Mouse (Mus musculus): ENCODE measurements around the gene Zc3h12a. TPM values are rescaled to one million over a fixed set of nuclear protein-coding genes. Genes with fewer than 3 reads are reported as not detected.

Zc3h12a gene
- polyA plus RNA-seq, 1 experiment from 2014 or later = 0.31 TPM

DNA sequence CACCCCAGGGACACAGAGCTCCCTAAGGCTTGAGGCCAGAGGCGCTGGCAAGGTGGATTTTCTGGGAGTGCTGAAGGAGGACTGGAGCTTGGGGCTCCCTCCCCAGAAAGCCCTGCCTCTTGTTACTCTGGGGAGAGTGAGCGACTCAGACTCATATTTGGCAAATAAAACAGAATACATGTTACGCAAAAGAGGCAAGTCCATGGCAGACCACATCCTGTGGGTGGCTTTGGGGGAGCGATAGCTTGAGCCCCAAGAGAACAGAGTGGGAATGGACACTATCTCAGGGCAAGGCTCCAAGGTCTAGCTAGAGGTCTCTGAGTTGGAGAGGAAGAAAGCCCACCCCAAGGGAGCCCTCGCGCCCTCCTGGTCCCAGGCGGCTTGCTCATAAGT is 4.4 kb downstream of the Zc3h12a start:
- peaks cover 22% of the 10 kb centered on the region for H3K4me1 ChIP-seq (replicated peaks)
- ATAC-seq = no peak
- H3K9me3 ChIP-seq = no peaks in the 10 kb centered on the region
- no peak overlapping the region for H3K4me3 ChIP-seq (replicated peaks)
- 71% methylated on average over 7 of the region's 7 CpGs for WGBS
- H3K27ac ChIP-seq = no peak overlapping the region
- no peak overlapping the region for H3K4me2 ChIP-seq (replicated peaks)
- no peak overlapping the region for H3K9ac ChIP-seq (replicated peaks)
- no peaks in the 10 kb centered on the region for H3K36me3 ChIP-seq
- H3K27me3 ChIP-seq = peaks cover 29% of the 10 kb centered on the region

DNA sequence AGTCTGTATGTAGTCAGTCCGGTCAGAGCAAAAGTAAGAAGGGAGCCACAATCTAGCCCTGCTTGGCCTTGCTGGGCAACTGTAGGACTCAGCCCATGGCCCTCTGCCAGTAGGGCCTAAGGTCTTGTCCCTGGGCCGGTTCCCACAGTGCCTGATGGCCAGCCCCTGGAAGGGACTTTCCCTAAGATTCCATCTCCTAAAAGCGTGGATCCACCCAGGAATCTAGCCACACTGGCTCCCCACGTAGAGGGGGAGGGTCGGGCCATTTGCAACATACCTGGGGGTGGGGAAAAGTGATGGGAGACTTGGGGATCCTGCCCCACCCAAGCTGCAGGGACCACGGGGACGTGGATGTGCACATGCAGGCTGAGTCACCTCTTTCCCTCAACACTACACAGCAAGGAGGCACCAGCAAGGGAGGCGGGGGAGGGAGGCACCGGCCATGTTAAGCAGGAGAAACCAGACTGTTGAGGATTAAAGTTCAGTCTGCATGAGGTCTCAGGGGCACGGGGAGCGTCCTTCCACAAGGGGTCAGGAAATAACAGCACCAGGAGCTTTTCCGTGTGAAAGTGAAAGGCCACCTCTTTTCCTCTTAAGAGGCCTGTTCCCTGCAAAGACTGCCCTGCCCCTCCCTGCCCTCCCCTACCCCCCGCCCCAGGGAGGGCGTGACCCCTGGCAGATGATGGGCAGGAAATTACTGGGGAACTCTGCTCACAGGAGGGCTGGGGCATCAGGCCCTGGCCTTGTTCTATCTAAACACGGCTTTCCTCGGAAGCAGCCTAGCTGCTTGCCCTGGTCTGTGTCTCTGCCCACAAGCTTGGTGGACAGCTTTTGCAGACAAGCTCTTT is 5.0 kb downstream of the Zc3h12a start:
- H3K4me3 ChIP-seq (replicated peaks) = no peak overlapping the region
- H3K27me3 ChIP-seq = peaks cover 25% of the 10 kb centered on the region
- H3K9me3 ChIP-seq = no peaks in the 10 kb centered on the region
- H3K4me1 ChIP-seq (replicated peaks) = peaks cover 18% of the 10 kb centered on the region
- H3K4me2 ChIP-seq (replicated peaks) = no peak overlapping the region
- no peak for ATAC-seq
- WGBS = 24% methylated on average over 16 of the region's 16 CpGs
- H3K27ac ChIP-seq = no peak overlapping the region
- H3K36me3 ChIP-seq = no peaks in the 10 kb centered on the region
- H3K9ac ChIP-seq (replicated peaks) = no peak overlapping the region

DNA sequence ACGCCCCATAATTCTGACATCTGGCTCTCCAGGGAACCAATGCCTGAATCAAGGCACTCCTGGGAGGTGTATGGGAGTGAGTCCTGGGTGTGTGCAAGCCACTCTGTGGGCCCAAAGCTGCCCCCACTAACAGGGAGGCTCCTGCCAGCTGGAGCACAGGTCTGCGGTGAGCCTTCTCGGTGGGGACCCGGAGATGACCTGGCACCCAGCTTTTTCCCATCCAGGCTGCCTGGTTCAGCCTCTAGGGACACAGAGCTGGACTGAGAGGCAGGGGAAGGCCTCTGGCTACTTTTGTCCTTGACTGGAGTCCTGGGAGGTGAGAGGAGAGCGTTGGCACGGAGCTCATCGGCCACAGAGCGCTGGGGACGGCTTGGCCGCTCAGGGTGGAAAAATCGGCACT is 7.9 kb downstream of the Zc3h12a start:
- H3K27me3 ChIP-seq = 0 out of 2 replicates have a peak, but pooled peaks cover 3% of the 10 kb centered on the region
- ATAC-seq = no peak
- H3K9me3 ChIP-seq = no peaks in the 10 kb centered on the region
- H3K27ac ChIP-seq = no peak overlapping the region
- no peak overlapping the region for H3K4me2 ChIP-seq (replicated peaks)
- no peaks in the 10 kb centered on the region for H3K36me3 ChIP-seq
- WGBS = 91% methylated on average over 11 of the region's 11 CpGs
- no peak overlapping the region for H3K9ac ChIP-seq (replicated peaks)
- H3K4me1 ChIP-seq (replicated peaks) = peaks cover 12% of the 10 kb centered on the region
- no peak overlapping the region for H3K4me3 ChIP-seq (replicated peaks)

DNA sequence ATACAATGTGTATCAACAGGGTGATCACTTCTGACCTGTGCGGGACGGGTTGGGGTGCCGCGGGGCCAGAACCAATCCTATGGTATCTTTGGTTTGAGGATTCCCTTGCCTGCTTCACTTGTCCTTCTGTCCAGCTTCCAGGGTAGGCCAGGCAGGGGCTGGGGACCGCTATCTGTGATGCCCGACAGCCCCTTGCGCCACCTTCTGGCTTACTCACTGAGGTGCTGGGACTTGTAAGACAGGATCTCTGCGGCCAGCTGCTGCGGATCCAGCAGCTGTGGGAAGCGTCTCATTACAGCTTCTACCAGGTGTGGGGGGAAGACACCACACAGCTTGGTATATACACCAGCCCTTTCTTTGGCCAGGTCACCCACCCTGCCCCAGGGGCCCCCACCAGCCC is 8.6 kb downstream of the Zc3h12a start:
- Histone ChIP-seq H3K9ac (replicated peaks) (no peak overlapping the region), H3K36me3 (no peaks in the 10 kb centered on the region), H3K27ac (no peak overlapping the region), H3K4me3 (replicated peaks) (no peak overlapping the region), H3K4me1 (replicated peaks) (peaks cover 13% of the 10 kb centered on the region), H3K9me3 (no peaks in the 10 kb centered on the region), H3K4me2 (replicated peaks) (no peak overlapping the region), H3K27me3 (0 out of 2 replicates have a peak, but pooled peaks cover 3% of the 10 kb centered on the region)
- no peak for ATAC-seq
- WGBS = 25% methylated on average over 10 of the region's 10 CpGs

DNA sequence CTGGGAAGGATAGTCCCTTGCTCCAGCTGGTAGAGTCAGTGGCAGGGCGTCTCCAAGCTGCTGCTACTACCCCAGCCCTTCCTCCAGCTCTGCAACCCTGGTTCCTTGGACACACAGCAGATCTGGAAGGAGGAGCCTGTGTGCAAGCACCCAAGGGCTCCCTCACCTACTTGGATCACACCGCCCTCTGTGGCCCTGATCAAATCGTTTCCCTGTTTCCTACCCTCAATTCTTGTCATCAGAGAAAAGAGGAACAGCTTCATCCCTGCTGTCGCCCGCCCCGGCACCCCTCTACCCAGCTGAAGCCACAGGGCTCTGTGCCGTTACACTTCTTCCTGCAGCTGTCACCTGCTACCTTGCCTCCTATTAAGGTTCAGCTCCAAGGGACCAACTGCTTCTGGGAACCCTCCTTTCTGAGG is 9.7 kb downstream of the Zc3h12a start:
- Histone ChIP-seq H3K9ac (replicated peaks) (no peak overlapping the region), H3K36me3 (no peaks in the 10 kb centered on the region), H3K9me3 (no peaks in the 10 kb centered on the region), H3K27me3 (0 out of 2 replicates have a peak, but pooled peaks cover 3% of the 10 kb centered on the region), H3K4me3 (replicated peaks) (no peak overlapping the region), H3K27ac (no peak overlapping the region), H3K4me1 (replicated peaks) (peaks cover 10% of the 10 kb centered on the region), H3K4me2 (replicated peaks) (no peak overlapping the region)
- 83% methylated on average over 7 of the region's 7 CpGs for WGBS
- no peak for ATAC-seq

DNA sequence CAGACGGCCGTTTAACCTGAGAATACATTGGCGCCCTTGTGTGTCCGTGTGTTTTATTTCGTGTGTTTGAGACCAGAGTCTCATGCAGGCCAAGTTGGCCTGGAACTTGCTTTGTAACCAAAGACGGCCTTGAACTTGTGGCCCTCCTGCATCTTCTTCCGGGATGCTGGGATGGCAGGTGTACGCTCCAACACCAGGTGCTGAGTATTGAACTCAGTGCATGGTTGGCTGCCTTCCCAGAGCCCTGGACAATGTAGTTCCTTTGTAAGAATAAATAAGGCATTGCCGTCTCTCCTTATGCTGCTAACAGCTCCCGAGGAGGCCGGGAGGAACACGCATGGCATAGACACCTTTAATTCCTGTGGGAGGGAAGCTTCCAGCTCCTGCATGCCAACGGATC is 10.7 kb downstream of the Zc3h12a start:
- ATAC-seq = no peak
- H3K36me3 ChIP-seq = no peaks in the 10 kb centered on the region; the same call in 1 of the 2 replicates
- H3K27ac ChIP-seq = no peak overlapping the region
- H3K9ac ChIP-seq (replicated peaks) = no peak overlapping the region
- no peak overlapping the region for H3K4me3 ChIP-seq (replicated peaks)
- WGBS = 79% methylated on average over 13 of the region's 13 CpGs
- no peak overlapping the region for H3K4me2 ChIP-seq (replicated peaks)
- H3K27me3 ChIP-seq = 0 out of 2 replicates have a peak, but pooled peaks cover 2% of the 10 kb centered on the region
- peaks cover 4% of the 10 kb centered on the region for H3K4me1 ChIP-seq (replicated peaks)
- no peaks in the 10 kb centered on the region for H3K9me3 ChIP-seq

DNA sequence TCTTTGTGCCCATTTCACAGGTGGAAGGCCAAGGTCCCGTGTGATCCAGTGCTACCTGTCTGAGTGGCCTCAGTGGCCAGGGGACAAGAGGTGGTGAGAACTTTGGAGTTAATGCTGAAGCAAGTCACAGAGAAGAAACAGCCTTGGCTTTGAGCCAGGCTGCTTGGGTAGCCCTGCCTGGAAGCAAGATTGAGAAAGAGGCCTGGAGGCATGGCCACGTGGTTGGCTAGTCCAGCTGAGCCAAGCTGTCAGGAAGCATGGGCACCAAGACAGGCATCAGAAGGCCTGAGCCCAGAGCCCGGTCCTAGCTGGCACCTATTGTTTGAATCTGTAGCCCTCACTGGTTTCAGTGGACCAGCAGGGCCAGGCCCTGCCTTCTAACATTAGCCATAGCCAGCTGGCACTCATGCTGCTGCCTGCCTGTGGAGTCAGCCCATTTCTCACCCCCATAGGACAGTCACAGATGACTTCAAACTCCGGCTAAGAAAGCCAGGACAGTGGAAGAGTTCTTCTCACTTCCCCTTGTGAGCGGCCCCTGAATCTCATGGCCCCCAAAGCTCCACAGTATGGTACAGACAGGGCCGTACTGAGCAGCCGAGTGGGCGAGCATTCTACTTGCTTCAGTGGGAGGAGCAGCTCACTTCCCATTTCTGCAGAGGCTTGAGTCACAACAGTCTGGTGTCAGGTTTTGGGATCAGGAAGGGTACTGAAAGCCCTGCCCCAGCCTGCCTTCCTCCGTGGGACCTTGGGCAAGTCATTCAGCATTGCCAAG is 11.4 kb downstream of the Zc3h12a start:
- no peak overlapping the region for H3K4me2 ChIP-seq (replicated peaks)
- H3K9me3 ChIP-seq = no peaks in the 10 kb centered on the region
- no peaks in the 10 kb centered on the region for H3K27me3 ChIP-seq
- WGBS = 80% methylated on average over 9 of the region's 9 CpGs
- no peak for ATAC-seq
- peaks cover 6% of the 10 kb centered on the region for H3K36me3 ChIP-seq
- peaks cover 4% of the 10 kb centered on the region for H3K4me1 ChIP-seq (replicated peaks)
- H3K4me3 ChIP-seq (replicated peaks) = no peak overlapping the region
- H3K27ac ChIP-seq = no peak overlapping the region
- no peak overlapping the region for H3K9ac ChIP-seq (replicated peaks)

DNA sequence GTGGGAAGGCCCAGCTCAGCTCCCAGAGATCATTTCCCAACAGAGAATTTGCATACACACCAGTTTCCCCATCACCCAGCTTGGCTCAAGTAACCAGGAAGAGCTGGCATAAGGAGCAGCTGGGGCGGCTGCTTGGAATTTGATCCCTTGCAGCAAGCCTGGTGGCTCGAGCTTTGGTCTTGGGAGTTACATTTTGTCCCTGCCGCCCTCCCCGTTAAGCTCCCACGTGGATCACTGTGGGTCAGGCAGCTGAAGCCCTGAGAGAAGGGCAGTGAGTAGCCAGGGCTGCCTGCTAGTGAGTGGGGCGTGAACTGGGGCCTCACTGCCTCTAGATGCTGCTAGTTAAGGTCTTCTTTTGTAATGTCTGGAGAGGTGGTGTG is 11.9 kb downstream of the Zc3h12a start:
- Histone ChIP-seq H3K27me3 (no peaks in the 10 kb centered on the region), H3K27ac (no peak overlapping the region), H3K9ac (replicated peaks) (no peak overlapping the region), H3K4me3 (replicated peaks) (no peak overlapping the region), H3K4me2 (replicated peaks) (no peak overlapping the region), H3K4me1 (replicated peaks) (peaks cover 4% of the 10 kb centered on the region), H3K36me3 (peaks cover 12% of the 10 kb centered on the region), H3K9me3 (no peaks in the 10 kb centered on the region)
- ATAC-seq = no peak
- 43% methylated on average over 6 of the region's 6 CpGs for WGBS

DNA sequence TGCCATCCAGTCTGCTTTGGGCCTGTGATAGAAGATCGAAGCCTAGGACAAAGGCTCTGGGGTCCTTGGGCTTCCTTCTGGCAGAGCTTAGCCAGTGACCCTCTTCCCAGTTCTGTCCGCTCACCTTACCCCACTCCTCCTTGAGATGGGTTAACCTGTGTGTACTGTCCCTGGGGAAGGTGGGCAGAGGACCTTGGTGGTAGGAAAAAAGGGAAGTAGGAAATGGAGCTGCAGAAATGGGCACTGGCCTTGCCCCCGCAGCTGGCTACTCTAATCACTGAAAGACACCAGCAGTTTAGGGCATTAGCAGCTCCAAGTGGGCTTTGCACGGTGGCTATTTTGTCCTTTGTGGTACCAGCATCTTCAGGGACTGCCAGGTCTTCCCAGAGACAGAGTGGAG is 12.6 kb downstream of the Zc3h12a start:
- WGBS = 75% methylated on average over 4 of the region's 4 CpGs
- Histone ChIP-seq H3K4me2 (replicated peaks) (no peak overlapping the region), H3K27ac (no peak overlapping the region), H3K27me3 (no peaks in the 10 kb centered on the region), H3K4me3 (replicated peaks) (no peak overlapping the region), H3K9ac (replicated peaks) (no peak overlapping the region), H3K9me3 (no peaks in the 10 kb centered on the region), H3K36me3 (peaks cover 18% of the 10 kb centered on the region), H3K4me1 (replicated peaks) (peaks cover 4% of the 10 kb centered on the region)
- peak; percentile 16; the same call in 1 of the 2 replicates for ATAC-seq

DNA sequence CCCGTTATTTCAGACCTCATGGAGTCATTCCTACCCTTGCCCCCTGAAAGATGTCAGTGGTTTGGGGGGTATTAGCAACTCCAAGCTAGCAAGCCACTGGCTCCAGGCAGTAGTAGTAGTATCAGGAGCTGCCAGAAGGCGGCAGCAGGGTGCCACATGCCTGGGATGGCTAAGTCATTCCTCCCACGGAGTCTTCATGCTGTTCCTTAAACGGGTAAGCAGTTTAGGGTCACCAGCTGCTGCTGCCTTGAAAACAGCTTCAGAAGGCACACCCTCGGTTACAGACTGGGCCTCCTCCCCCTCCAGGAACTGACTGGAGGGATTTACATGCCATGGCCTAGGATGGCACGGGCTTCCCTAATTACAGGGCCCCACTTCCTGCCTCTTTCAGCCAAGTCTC is 13.0 kb downstream of the Zc3h12a start:
- peak; percentile 64 for ATAC-seq
- WGBS = 15% methylated on average over 6 of the region's 6 CpGs
- Histone ChIP-seq H3K4me3 (replicated peaks) (no peak overlapping the region), H3K27me3 (no peaks in the 10 kb centered on the region), H3K36me3 (peaks cover 23% of the 10 kb centered on the region), H3K4me1 (replicated peaks) (peaks cover 4% of the 10 kb centered on the region), H3K27ac (no peak overlapping the region), H3K9me3 (no peaks in the 10 kb centered on the region), H3K4me2 (replicated peaks) (no peak overlapping the region), H3K9ac (replicated peaks) (no peak overlapping the region)

DNA sequence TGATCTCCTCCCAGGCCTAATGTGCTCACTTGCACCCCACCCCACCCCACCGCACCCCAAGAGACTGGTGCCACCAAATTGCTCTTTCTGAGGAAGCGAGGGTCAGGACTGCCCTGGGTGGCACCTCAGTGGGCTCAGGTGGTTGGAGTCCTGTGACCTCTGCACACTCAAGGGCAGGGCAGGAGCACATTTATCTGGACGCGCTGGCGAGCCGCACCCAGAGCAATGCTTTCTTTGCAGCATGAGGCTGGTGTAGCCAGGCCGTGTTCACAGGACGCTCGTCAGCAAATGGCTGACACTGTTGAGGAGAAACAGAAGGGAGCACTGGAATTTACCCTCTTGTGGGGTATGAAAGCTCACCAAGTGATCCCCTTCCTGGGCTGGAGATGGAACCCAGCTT is 22.3 kb downstream of the Zc3h12a start:
- Histone ChIP-seq H3K36me3 (peaks cover 57% of the 10 kb centered on the region), H3K4me2 (replicated peaks) (no peak overlapping the region), H3K9me3 (no peaks in the 10 kb centered on the region), H3K9ac (replicated peaks) (no peak overlapping the region), H3K27ac (no peak overlapping the region), H3K4me1 (replicated peaks) (no peaks in the 10 kb centered on the region), H3K27me3 (no peaks in the 10 kb centered on the region), H3K4me3 (replicated peaks) (no peak overlapping the region)
- ATAC-seq = no peak
- 96% methylated on average over 9 of the region's 9 CpGs for WGBS

DNA sequence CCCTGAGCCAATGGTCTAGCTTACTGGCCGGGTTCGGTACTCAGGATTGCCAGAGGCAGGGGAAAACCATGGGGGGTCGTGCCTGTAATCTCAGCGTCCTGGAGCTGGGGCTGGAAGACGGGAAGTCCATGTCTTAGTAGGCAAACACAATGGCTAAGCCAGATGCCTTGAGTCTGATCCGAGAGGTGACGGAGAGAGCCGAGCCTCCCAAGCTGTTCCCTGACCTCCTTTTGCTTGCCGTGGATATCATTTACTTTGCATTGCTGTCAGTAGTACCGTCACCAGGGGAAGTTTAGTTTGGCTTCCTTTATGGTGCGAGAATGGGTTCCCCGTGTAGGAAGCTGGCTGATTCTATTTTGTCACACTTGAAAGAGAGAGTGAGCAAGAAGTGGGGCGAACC is 26.3 kb downstream of the Zc3h12a start:
- H3K9me3 ChIP-seq = no peaks in the 10 kb centered on the region
- H3K4me3 ChIP-seq (replicated peaks) = no peak overlapping the region
- H3K36me3 ChIP-seq = peaks cover 42% of the 10 kb centered on the region
- no peaks in the 10 kb centered on the region for H3K4me1 ChIP-seq (replicated peaks)
- no peaks in the 10 kb centered on the region for H3K27me3 ChIP-seq
- H3K27ac ChIP-seq = no peak overlapping the region
- no peak overlapping the region for H3K9ac ChIP-seq (replicated peaks)
- no peak overlapping the region for H3K4me2 ChIP-seq (replicated peaks)
- 73% methylated on average over 13 of the region's 13 CpGs for WGBS
- ATAC-seq = no peak
